Mouse (Mus musculus) forebrain, embryonic 13.5 days (tissue): ENCODE results near the gene Myoz1. TPM values are rescaled to one million over a fixed set of nuclear protein-coding genes. Genes with fewer than 3 reads are reported as not detected.

Experiments used
- ATAC-seq: fragments of 200-750 bp; cut with Nextera tagmentation; 2 replicates; pipeline ENCODE4 v1.8.0; 2017
- H3K27ac ChIP-seq: fragments of 300-500 bp; sonication (generic); 2 replicates; pipeline ENCODE4 v1.5.1; 2015; ENCODE audit warnings: inconsistent platforms, mild to moderate bottlenecking, moderate library complexity
- H3K27me3 ChIP-seq: fragments of 300-500 bp; sonication (generic); 2 replicates; pipeline ENCODE4 v1.6.1; 2015; ENCODE audit warnings: mild to moderate bottlenecking, inconsistent platforms
- H3K36me3 ChIP-seq: fragments of 300-500 bp; sonication (generic); 2 replicates; pipeline ENCODE4 v1.6.1; 2015; ENCODE audit warnings: mild to moderate bottlenecking, inconsistent platforms; ENCODE audit not compliant: poor library complexity, severe bottlenecking
- H3K4me1 ChIP-seq: fragments of 300-500 bp; sonication (generic); 2 replicates; pipeline ENCODE4 v1.6.1; 2015; ENCODE audit warnings: inconsistent platforms
- H3K4me2 ChIP-seq: fragments of 300-500 bp; sonication (generic); 2 replicates; pipeline ENCODE4 v1.6.1; 2015; ENCODE audit warnings: inconsistent platforms, mild to moderate bottlenecking, moderate library complexity
- H3K4me3 ChIP-seq: fragments of 300-500 bp; sonication (generic); 2 replicates; pipeline ENCODE4 v1.5.1; 2015; ENCODE audit warnings: mild to moderate bottlenecking, inconsistent platforms
- H3K9ac ChIP-seq: fragments of 300-500 bp; sonication (generic); 2 replicates; pipeline ENCODE4 v1.6.1; 2015; ENCODE audit warnings: mild to moderate bottlenecking, inconsistent platforms
- H3K9me3 ChIP-seq: fragments of 300-500 bp; sonication (generic); replicated peaks from 2 replicates; pipeline ENCODE4 v1.6.1; 2016; ENCODE audit warnings: inconsistent platforms
- WGBS: fragments of 180-500 bp; shearing (Covaris S2); methylation state at CpG from one replicate; pipeline ENCODE4 v1.1.7; 2015; 5-methylcytosine and 5-hydroxymethylcytosine counted together
- microRNA-seq: library from miRNA; unstranded; fragments of <30 nt; microRNA quantifications from one replicate; pipeline ENCODE4, GENCODE M21; 2016
- polyA plus RNA-seq: library from polyadenylated mRNA; unstranded; fragments of >200 nt; fragmentation: Nextera tagmentation; extraction: Ambion mirVana; gene quantifications from 2 replicates; pipeline ENCODE4 v1.2.1, GENCODE M21; 2015

Myoz1 gene
- polyA plus RNA-seq, 1 experiment from 2014 or later = not detected

DNA sequence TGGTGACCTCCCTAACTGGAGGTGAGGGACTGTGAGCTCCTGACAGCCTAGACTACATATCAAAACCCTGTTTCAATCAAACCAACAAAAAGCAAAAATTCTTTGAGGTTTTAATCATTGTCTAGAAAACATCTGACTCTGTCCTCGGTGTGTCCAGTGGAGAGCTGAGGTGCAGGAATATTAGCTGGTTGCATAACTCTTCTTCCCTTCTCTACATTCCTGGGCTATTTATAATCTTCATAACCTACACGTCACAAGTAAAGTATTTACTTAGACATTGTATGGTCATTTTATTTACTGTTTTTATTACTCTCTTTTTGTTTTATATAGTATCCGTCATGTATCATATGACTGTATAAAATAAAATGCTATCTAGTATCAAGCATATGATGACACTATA is 46.8 kb downstream of the Myoz1 start:
- Histone ChIP-seq H3K4me3 (no peak overlapping the region), H3K27me3 (no peaks in the 10 kb centered on the region), H3K9me3 (no peaks in the 10 kb centered on the region), H3K27ac (no peak overlapping the region), H3K9ac (no peak overlapping the region), H3K4me1 (no peaks in the 10 kb centered on the region), H3K4me2 (no peak overlapping the region), H3K36me3 (peaks cover 16% of the 10 kb centered on the region)
- 95% methylated on average over 3 of the region's 3 CpGs for WGBS
- no peak for ATAC-seq

DNA sequence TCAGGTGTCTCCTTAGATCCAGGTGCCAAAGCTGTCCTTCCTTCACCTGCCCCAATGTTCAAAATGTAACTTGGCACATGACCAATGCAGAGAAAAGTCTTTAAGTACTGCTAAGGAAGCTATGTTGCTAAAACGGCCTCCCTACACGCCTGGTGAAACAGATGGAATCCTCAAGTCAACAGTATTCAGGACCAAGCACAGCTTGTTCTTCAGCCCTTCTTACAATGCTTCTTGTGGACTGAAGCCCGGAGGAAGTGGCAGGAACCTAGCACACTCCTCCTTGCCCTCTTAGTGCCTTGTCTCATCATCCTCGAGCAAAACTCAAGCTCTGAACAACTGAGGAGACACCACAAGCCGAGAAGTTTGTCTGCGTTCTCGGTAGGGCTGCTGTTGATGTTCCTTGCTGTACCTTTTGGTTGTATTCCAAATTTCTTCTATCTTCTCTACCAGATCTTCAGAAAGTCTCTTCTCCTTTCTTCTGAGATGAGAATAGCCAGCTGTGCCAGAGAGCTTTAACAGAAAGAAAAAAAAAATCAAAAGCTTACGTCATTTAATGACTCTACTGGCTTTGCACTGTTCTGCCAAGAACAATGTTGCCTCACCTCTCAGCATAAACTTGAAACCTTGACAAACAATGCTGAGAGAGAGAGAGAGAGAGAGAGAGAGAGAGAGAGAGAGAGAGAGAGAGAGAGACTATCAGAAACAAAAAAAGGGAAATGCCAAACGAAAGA is 48.8 kb downstream of the Myoz1 start:
- WGBS = 88% methylated on average over 9 of the region's 9 CpGs

DNA sequence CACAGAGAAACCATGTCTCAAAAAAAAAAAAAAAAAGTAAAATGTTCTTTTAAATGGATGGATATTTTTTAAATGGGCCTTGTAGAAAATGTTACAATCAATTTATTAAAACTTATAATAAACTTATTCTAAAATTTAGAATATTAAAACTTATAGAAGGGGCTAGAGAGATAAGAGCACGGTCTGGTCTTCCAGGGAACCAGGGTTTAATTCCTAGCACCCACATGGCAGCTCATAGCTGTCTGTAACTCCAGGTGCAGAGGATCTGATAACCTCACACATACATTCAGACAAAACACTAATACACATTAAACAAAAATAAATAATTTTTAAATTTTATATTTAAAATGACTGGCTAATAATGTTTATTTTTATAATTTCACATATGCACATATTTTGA is 55.1 kb downstream of the Myoz1 start:
- Histone ChIP-seq H3K36me3 (peaks cover 2% of the 10 kb centered on the region), H3K4me2 (no peak overlapping the region), H3K27ac (no peak overlapping the region), H3K27me3 (no peaks in the 10 kb centered on the region), H3K9me3 (no peaks in the 10 kb centered on the region), H3K4me3 (no peak overlapping the region), H3K4me1 (0 out of 2 replicates have a peak, but pooled peaks cover 1% of the 10 kb centered on the region), H3K9ac (no peak overlapping the region)
- no peak for ATAC-seq
- 92% methylated on average over 1 of the region's 1 CpGs for WGBS

More for the DNA sequence above, 48.8 kb downstream of the Myoz1 start:
- Histone ChIP-seq H3K27me3 (no peaks in the 10 kb centered on the region), H3K4me1 (no peaks in the 10 kb centered on the region), H3K4me2 (no peak overlapping the region), H3K9me3 (no peaks in the 10 kb centered on the region), H3K9ac (no peak overlapping the region), H3K4me3 (no peak overlapping the region), H3K27ac (no peak overlapping the region), H3K36me3 (peaks cover 16% of the 10 kb centered on the region)
- no peak for ATAC-seq

DNA sequence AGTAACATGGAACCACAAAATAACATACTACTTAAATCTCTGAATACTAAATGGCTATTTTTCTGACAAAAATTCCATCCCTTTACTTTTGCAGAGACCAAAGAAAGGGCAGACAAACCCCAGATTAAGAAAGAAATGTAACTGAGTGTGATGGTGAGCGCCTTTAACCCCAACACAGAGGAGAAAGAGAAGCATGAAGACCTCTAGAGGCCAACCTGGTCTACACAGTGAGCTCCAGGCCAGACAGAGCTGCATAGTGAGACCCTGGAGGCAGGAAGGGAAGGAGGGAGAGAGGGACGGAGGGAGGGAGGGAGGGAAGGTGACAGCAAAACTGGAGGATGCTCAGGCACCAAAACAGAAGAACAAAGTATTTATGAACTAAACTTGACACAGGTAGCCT is 56.1 kb downstream of the Myoz1 start:
- ATAC-seq = no peak
- peaks cover 12% of the 10 kb centered on the region for H3K4me1 ChIP-seq
- H3K9ac ChIP-seq = no peak overlapping the region
- H3K4me3 ChIP-seq = no peak overlapping the region
- 86% methylated on average over 2 of the region's 2 CpGs for WGBS
- H3K9me3 ChIP-seq = no peaks in the 10 kb centered on the region
- no peak overlapping the region for H3K4me2 ChIP-seq
- H3K36me3 ChIP-seq = no peaks in the 10 kb centered on the region; the same call in 1 of the 2 replicates
- no peak overlapping the region for H3K27ac ChIP-seq
- no peaks in the 10 kb centered on the region for H3K27me3 ChIP-seq

DNA sequence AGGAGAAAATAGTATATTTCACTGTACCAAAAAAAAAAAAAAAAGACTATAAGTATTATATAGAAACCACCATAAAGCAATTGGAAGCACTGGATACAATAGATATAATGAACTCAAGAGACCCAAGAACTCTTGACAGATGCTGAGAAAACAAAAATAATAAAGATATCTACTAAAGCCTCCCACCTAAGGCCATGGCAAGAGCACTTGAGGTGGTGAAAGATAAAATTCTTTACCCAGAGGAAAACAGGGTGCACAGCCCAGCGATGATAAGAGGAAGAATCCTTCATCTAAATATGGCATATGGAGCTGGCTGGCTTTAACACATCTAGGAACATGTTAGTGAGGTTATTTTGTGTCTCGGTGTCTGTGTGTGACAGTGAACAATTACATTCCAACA is 56.8 kb downstream of the Myoz1 start:
- Histone ChIP-seq H3K36me3 (no peaks in the 10 kb centered on the region; the same call in 1 of the 2 replicates), H3K9ac (no peak overlapping the region), H3K27ac (no peak overlapping the region), H3K9me3 (no peaks in the 10 kb centered on the region), H3K4me3 (no peak overlapping the region), H3K4me1 (peaks cover 12% of the 10 kb centered on the region), H3K27me3 (no peaks in the 10 kb centered on the region), H3K4me2 (no peak overlapping the region)
- WGBS = 92% methylated on average over 2 of the region's 2 CpGs
- ATAC-seq = no peak

Small RNAs within 50 kb of the gene (microRNA-seq; reads per million reads assigned to microRNA genes)
- gene Mir6946 = 1.1 reads per million

Other genes with a start within 250 kb of the Myoz1 start
- 0.45 and 1.6 TPM in 2 replicates for gene Cfap70, start 204.3 kb downstream of the Myoz1 start, polyA plus RNA-seq
- gene Anxa7, start 176.4 kb downstream of the Myoz1 start, polyA plus RNA-seq = 8.5 and 9.9 TPM in 2 replicates
- 0.89 and 1.3 TPM in 2 replicates for gene Mss51, start 159.6 kb downstream of the Myoz1 start, polyA plus RNA-seq
- 71.9 and 73.7 TPM in 2 replicates for gene Ppp3cb, start 110.0 kb downstream of the Myoz1 start, polyA plus RNA-seq
- gene Usp54, start 15.5 kb downstream of the Myoz1 start, polyA plus RNA-seq = 8.1 and 10.1 TPM in 2 replicates
- gene Synpo2l, start 11.8 kb upstream of the Myoz1 start, polyA plus RNA-seq = 0.13 and 0.14 TPM in 2 replicates
- 75.9 and 84.7 TPM in 2 replicates for gene Sec24c, start 17.8 kb upstream of the Myoz1 start, polyA plus RNA-seq
- 18.9 and 19.9 TPM in 2 replicates for gene Fut11, start 38.4 kb upstream of the Myoz1 start, polyA plus RNA-seq
- 235 and 281 TPM in 2 replicates for gene Chchd1, start 46.5 kb upstream of the Myoz1 start, polyA plus RNA-seq
- 40.8 and 44.2 TPM in 2 replicates for gene Zswim8, start 51.0 kb upstream of the Myoz1 start, polyA plus RNA-seq
- gene Ndst2, start 78.0 kb upstream of the Myoz1 start, polyA plus RNA-seq = 14.0 and 18.3 TPM in 2 replicates
- 60.7 and 81.8 TPM in 2 replicates for gene Camk2g, start 137.5 kb upstream of the Myoz1 start, polyA plus RNA-seq
- gene Plau, start 180.1 kb upstream of the Myoz1 start, polyA plus RNA-seq = 0.27 and 0.35 TPM in 2 replicates